Mouse (Mus musculus): Measurements from ENCODE around the gene Trim63. TPM values are rescaled to one million over a fixed set of nuclear protein-coding genes. Genes with fewer than 3 reads are reported as not detected.

Trim63 gene
- polyA plus RNA-seq, 1 experiment, result 0.46 TPM

- no peaks in the 10 kb centered on the region for H3K27me3 ChIP-seq (ENCODE audit: control insufficient read depth, insufficient read depth, low read length)
- no peak overlapping the region for H3K27ac ChIP-seq (ENCODE audit: insufficient read depth, low read depth, low read length)
- 71% methylated on average over 4 of the region's 4 CpGs for WGBS
- H3K4me1 ChIP-seq (ENCODE audit: control insufficient read depth, insufficient read depth, insufficient read length, low read length), result no peaks in the 10 kb centered on the region; the same call in 1 of the 2 replicates
- no peaks in the 10 kb centered on the region for H3K36me3 ChIP-seq (ENCODE audit: control insufficient read depth, insufficient read depth, low read length)
- TF ChIP-seq POLR2A (IDR thresholded peaks at IDR 0.05; ENCODE audit: low read depth, low read length) (no peak), CTCF (IDR thresholded peaks at IDR 0.05; ENCODE audit: extremely low read depth, insufficient read length, insufficient replicate concordance, low read depth, low read length) (no peak)
- no peak overlapping the region for H3K4me3 ChIP-seq (ENCODE audit: low read depth, low read length)
Measured at GRCm38 (mm10) chr4:134299498-134299810, 15.5 kb upstream of the Trim63 start.

- TF ChIP-seq CTCF (IDR thresholded peaks at IDR 0.05; ENCODE audit: extremely low read depth, insufficient read length, insufficient replicate concordance, low read depth, low read length), result no peak
- no peak for TF ChIP-seq POLR2A (IDR thresholded peaks at IDR 0.05; ENCODE audit: low read depth, low read length)
- Histone ChIP-seq H3K27me3 (ENCODE audit: control insufficient read depth, insufficient read depth, low read length) (no peaks in the 10 kb centered on the region), H3K27ac (ENCODE audit: insufficient read depth, low read depth, low read length) (no peak overlapping the region), H3K4me1 (ENCODE audit: control insufficient read depth, insufficient read depth, insufficient read length, low read length) (no peaks in the 10 kb centered on the region; the same call in 1 of the 2 replicates), H3K36me3 (ENCODE audit: control insufficient read depth, insufficient read depth, low read length) (no peaks in the 10 kb centered on the region), H3K4me3 (ENCODE audit: low read depth, low read length) (no peak overlapping the region)
- WGBS, result 40% methylated on average over 9 of the region's 9 CpGs
Measured at GRCm38 (mm10) chr4:134300316-134300715, 14.6 kb upstream of the Trim63 start.

GRCm38 (mm10) chr4:134302084-134302483 is 12.8 kb upstream of the Trim63 start:
- WGBS, result 84% methylated on average over 5 of the region's 5 CpGs
- no peak for TF ChIP-seq CTCF (IDR thresholded peaks at IDR 0.05; ENCODE audit: extremely low read depth, insufficient read length, insufficient replicate concordance, low read depth, low read length)
- no peak for TF ChIP-seq POLR2A (IDR thresholded peaks at IDR 0.05; ENCODE audit: low read depth, low read length)
- H3K36me3 ChIP-seq (ENCODE audit: control insufficient read depth, insufficient read depth, low read length), result no peaks in the 10 kb centered on the region
- no peaks in the 10 kb centered on the region for H3K27me3 ChIP-seq (ENCODE audit: control insufficient read depth, insufficient read depth, low read length)
- H3K27ac ChIP-seq (ENCODE audit: insufficient read depth, low read depth, low read length), result no peak overlapping the region
- no peak overlapping the region for H3K4me3 ChIP-seq (ENCODE audit: low read depth, low read length)
- peaks cover 2% of the 10 kb centered on the region; the same call in 1 of the 2 replicates for H3K4me1 ChIP-seq (ENCODE audit: control insufficient read depth, insufficient read depth, insufficient read length, low read length)

- peaks cover 12% of the 10 kb centered on the region for H3K4me1 ChIP-seq (ENCODE audit: control insufficient read depth, insufficient read depth, insufficient read length, low read length)
- no peaks in the 10 kb centered on the region for H3K36me3 ChIP-seq (ENCODE audit: control insufficient read depth, insufficient read depth, low read length)
Measured at GRCm38 (mm10) chr4:134306963-134307362, 8.0 kb upstream of the Trim63 start.

GRCm38 (mm10) chr4:134307367-134308072 is 7.4 kb upstream of the Trim63 start:
- 2% methylated on average over 12 of the region's 12 CpGs for WGBS
- TF ChIP-seq POLR2A (IDR thresholded peaks at IDR 0.05; ENCODE audit: low read depth, low read length) (no peak), CTCF (IDR thresholded peaks at IDR 0.05; ENCODE audit: extremely low read depth, insufficient read length, insufficient replicate concordance, low read depth, low read length) (peak; percentile 58; the same call in 1 of the 2 replicates)
- H3K4me3 ChIP-seq (ENCODE audit: low read depth, low read length), result no peak overlapping the region
- peak overlapping the region; percentile 74 for H3K27ac ChIP-seq (ENCODE audit: insufficient read depth, low read depth, low read length)
- H3K4me1 ChIP-seq (ENCODE audit: control insufficient read depth, insufficient read depth, insufficient read length, low read length), result peaks cover 12% of the 10 kb centered on the region
- H3K27me3 ChIP-seq (ENCODE audit: control insufficient read depth, insufficient read depth, low read length), result no peaks in the 10 kb centered on the region
- H3K36me3 ChIP-seq (ENCODE audit: control insufficient read depth, insufficient read depth, low read length), result no peaks in the 10 kb centered on the region

More at GRCm38 (mm10) chr4:134306963-134307362, 8.0 kb upstream of the Trim63 start:
- Histone ChIP-seq H3K4me3 (ENCODE audit: low read depth, low read length) (no peak overlapping the region), H3K27me3 (ENCODE audit: control insufficient read depth, insufficient read depth, low read length) (no peaks in the 10 kb centered on the region), H3K27ac (ENCODE audit: insufficient read depth, low read depth, low read length) (peak overlapping the region; percentile 61; the same call in 1 of the 2 replicates)
- TF ChIP-seq CTCF (IDR thresholded peaks at IDR 0.05; ENCODE audit: extremely low read depth, insufficient read length, insufficient replicate concordance, low read depth, low read length) (no peak), POLR2A (IDR thresholded peaks at IDR 0.05; ENCODE audit: low read depth, low read length) (no peak)
- WGBS, result 15% methylated on average over 2 of the region's 2 CpGs

- Histone ChIP-seq H3K27me3 (ENCODE audit: control insufficient read depth, insufficient read depth, low read length) (no peaks in the 10 kb centered on the region), H3K4me1 (ENCODE audit: control insufficient read depth, insufficient read depth, insufficient read length, low read length) (peaks cover 12% of the 10 kb centered on the region), H3K27ac (ENCODE audit: insufficient read depth, low read depth, low read length) (no peak overlapping the region), H3K4me3 (ENCODE audit: low read depth, low read length) (no peak overlapping the region), H3K36me3 (ENCODE audit: control insufficient read depth, insufficient read depth, low read length) (no peaks in the 10 kb centered on the region)
- 89% methylated on average over 7 of the region's 7 CpGs for WGBS
- no peak for TF ChIP-seq POLR2A (IDR thresholded peaks at IDR 0.05; ENCODE audit: low read depth, low read length)
- TF ChIP-seq CTCF (IDR thresholded peaks at IDR 0.05; ENCODE audit: extremely low read depth, insufficient read length, insufficient replicate concordance, low read depth, low read length), result no peak
Measured at GRCm38 (mm10) chr4:134310106-134310505, 4.8 kb upstream of the Trim63 start.

- H3K4me3 ChIP-seq (ENCODE audit: low read depth, low read length), result no peak overlapping the region
- no peaks in the 10 kb centered on the region for H3K27me3 ChIP-seq (ENCODE audit: control insufficient read depth, insufficient read depth, low read length)
- WGBS, result 92% methylated on average over 9 of the region's 9 CpGs
- H3K27ac ChIP-seq (ENCODE audit: insufficient read depth, low read depth, low read length), result no peak overlapping the region
- H3K36me3 ChIP-seq (ENCODE audit: control insufficient read depth, insufficient read depth, low read length), result no peaks in the 10 kb centered on the region
- TF ChIP-seq CTCF (IDR thresholded peaks at IDR 0.05; ENCODE audit: extremely low read depth, insufficient read length, insufficient replicate concordance, low read depth, low read length) (no peak), POLR2A (IDR thresholded peaks at IDR 0.05; ENCODE audit: low read depth, low read length) (no peak)
- peaks cover 12% of the 10 kb centered on the region for H3K4me1 ChIP-seq (ENCODE audit: control insufficient read depth, insufficient read depth, insufficient read length, low read length)
Measured at GRCm38 (mm10) chr4:134310656-134311055, 4.3 kb upstream of the Trim63 start.

Data from small intestine, adult 2 months (tissue).